Mouse (Mus musculus) MN1 (cell line): ENCODE data around the gene Ogfod1.

Source experiments
- DNase-seq: peaks from one replicate; pipeline ENCODE4 v3.0.0-alpha.2; 2016; ENCODE audit warnings: low spot score

Gene Ogfod1

GRCm38 (mm10) chr8:94036944-94037524 is at the start of gene Ogfod1, which contains the start of gene Nudt21:
Gene Ogfod1 (plus strand): TSS chr8:94037198.
Gene Nudt21 (minus strand): TSS chr8:94037031.
- peak; percentile 100 for DNase-seq

GRCm38 (mm10) chr8:93989739-93990138 is 47.3 kb upstream of the Ogfod1 start:
- no peak for DNase-seq

GRCm38 (mm10) chr8:93998961-93999360 is 38.0 kb upstream of the Ogfod1 start:
- DNase-seq: no peak

- DNase-seq: no peak
Observed at GRCm38 (mm10) chr8:94004139-94004538, 32.9 kb upstream of the Ogfod1 start.

- DNase-seq: no peak
Observed at GRCm38 (mm10) chr8:94009243-94009845, 27.7 kb upstream of the Ogfod1 start.

- no peak for DNase-seq
Observed at GRCm38 (mm10) chr8:94010101-94010705, 26.8 kb upstream of the Ogfod1 start.

GRCm38 (mm10) chr8:94011076-94012012 is 25.7 kb upstream of the Ogfod1 start:
- no peak for DNase-seq

- DNase-seq: peak; percentile 92
Observed at GRCm38 (mm10) chr8:94012013-94012951, 24.7 kb upstream of the Ogfod1 start, which contains the start of gene Amfr. Gene Amfr (minus strand): TSS chr8:94012842.

- DNase-seq: no peak
Observed at GRCm38 (mm10) chr8:94013026-94013612, 23.9 kb upstream of the Ogfod1 start.

GRCm38 (mm10) chr8:94023916-94024315 is 13.1 kb upstream of the Ogfod1 start:
- no peak for DNase-seq

GRCm38 (mm10) chr8:94029701-94030100 is 7.3 kb upstream of the Ogfod1 start:
- DNase-seq: no peak

GRCm38 (mm10) chr8:94033601-94034000 is 3.4 kb upstream of the Ogfod1 start:
- DNase-seq: no peak

GRCm38 (mm10) chr8:94035200-94035599 is 1.8 kb upstream of the Ogfod1 start:
- no peak for DNase-seq

- DNase-seq: peak; percentile 85
Observed at GRCm38 (mm10) chr8:94036541-94036940, 457 bp upstream of the Ogfod1 start.

- peak; percentile 38 for DNase-seq
Observed at GRCm38 (mm10) chr8:94037806-94038205, 808 bp downstream of the Ogfod1 start.

- DNase-seq: no peak
Observed at GRCm38 (mm10) chr8:94047845-94048244, 10.8 kb downstream of the Ogfod1 start.

GRCm38 (mm10) chr8:94052696-94053095 is 15.7 kb downstream of the Ogfod1 start:
- no peak for DNase-seq

GRCm38 (mm10) chr8:94057157-94057854 is 20.3 kb downstream of the Ogfod1 start:
- DNase-seq: peak; percentile 72

- no peak for DNase-seq
Observed at GRCm38 (mm10) chr8:94066121-94066863, 29.3 kb downstream of the Ogfod1 start.
